Mouse (Mus musculus): ENCODE data around the gene Sdk1.

DNA sequence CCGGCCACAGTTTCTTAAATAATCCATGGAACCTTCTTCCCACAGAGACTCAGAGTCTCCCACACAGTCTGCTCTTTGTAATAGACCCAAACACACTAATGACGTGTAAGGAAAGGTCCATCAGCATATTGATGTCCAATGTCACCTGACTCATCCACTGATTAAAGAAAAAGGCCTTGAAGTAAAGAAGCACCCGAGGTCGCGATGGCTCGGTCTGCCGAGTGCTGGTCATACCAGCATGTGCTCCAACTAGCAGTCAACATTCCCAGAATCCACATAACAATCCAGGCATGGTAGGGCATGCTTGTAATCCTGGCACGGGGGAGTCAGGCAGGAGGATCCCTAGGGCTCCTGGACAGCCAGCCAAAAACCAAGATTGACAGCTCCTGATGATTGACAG, 436.6 kb downstream of the Sdk1 start:
- TF ChIP-seq CTCF (IDR thresholded peaks at IDR 0.05; ENCODE audit: control insufficient read depth, insufficient read depth, insufficient replicate concordance, low read depth, low read length) (no peak), POLR2A (IDR thresholded peaks at IDR 0.05; ENCODE audit: control insufficient read depth, low read depth, low read length) (no peak)

Measured in testis, adult 2 months (tissue).